Mouse (Mus musculus) skeletal muscle tissue, adult 2 months (tissue): Measurements from ENCODE around the gene Bcl9.

Experiments used
- DNase-seq: peaks from one replicate; pipeline ENCODE4 v3.0.0-alpha.2; 2012; ENCODE audit warnings: low read depth, low spot score

The Bcl9 gene

DNA sequence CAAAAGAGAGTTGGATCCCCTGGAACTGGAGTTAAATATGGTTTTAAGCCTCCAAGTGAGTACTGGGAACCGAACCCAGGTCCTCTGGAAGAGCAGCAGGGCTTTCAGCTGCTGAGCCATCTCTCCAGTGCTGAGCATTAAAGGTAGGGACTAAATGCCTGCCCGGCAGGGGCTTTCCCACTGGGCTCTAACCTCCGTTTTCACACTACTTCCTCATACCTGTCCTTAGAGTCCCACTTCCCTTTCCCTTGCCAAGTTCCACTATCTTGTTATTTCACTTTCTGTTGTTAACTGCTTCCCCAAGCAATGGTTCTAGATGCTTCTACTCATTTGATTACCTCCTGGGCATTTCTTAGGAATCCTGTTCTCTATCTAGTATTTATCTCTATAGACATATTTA is 65.4 kb downstream of the Bcl9 start:
- DNase-seq = no peak

DNA sequence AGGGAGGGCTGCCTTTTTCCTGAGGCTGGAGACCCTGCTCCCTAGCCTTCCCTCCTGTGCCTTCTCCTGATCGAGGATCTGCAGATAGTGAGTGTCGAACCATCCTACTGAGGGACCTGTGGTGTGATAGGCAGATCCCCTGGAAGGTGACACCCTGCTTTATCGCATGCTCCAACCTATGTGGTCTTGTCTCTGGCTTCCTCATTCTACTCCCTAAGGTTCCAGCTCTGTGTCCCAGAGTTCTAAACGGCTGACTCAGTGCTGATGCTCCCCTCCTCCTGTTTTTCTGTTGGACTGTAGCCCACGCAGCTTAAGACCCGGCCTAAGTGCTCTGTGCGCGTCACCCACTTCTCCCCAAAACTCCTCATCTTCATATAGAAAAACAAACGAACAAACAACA is 65.9 kb downstream of the Bcl9 start:
- DNase-seq = no peak

DNA sequence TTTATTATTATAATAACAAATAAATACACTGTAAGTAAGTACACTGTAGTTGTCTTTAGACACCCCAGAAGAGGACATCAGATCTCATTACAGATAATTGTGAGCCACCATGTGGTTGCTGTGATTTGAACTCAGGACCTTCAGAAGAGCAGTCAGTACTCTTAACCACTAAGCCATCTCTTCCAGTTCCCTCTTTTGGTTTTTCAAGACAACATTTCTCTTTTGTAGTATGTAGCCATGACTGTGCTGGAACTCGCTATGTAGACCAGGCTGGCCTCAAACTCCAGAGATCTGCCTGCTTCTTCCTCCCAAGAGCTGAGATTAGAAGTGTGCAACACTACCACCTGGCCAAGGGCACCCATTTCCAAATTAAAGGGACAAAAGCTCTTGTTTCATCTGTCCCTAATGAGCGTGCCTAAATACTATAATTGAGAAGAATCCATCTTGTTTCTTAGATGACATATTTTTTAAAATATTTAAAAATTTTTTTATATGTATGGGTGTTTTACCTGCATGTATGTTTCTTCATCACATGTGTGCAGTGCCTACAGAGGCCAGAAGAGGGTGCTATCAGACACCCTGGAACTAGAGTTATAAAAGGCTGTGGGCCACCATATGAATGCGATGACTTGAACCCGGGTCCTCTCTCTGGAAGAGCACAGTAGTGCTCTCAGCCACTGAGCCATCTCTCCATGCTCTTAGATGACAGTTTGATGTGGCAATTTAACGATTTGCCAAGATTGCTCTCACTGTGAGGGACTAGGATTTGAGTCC is 66.9 kb downstream of the Bcl9 start:
- DNase-seq = no peak

DNA sequence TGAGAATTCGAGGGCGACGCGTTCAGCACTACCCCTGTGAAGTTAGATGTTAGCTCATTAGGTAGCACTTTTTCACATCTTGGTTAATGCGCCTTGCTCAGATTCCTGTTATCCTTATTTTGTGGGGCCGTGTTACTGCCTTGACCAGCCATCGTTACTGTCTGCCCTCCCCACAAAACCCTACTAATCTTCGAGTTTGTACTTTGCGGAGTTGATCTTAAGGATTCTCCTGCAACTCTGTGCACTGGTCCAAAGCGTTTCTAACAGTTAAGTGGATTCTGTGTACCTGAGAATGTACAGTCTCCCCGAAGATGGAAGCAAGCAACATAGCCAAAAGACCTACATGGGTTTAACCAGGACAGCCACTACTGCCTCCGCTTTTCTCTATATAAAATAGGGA is 69.3 kb downstream of the Bcl9 start:
- DNase-seq = no peak

DNA sequence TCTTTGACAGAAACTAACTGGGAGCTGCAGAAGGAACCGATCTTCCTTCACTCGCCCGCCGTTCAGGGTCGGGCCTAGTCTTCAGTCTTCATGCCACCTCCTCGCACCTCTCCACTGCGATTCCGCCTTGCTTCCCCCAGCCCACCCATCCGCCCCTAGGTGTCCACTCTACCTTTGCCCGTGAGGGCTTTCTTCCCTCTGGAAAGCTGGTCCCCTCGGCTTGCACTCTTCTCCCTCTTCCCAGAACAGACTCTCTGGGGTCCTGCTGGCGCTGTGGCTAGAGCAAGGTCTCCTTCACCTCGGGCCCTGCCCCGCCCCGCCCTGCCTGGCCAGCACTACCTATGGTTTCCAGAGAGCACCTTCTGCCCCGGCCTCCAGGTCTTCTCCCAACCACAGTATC is 69.7 kb downstream of the Bcl9 start:
- no peak for DNase-seq

DNA sequence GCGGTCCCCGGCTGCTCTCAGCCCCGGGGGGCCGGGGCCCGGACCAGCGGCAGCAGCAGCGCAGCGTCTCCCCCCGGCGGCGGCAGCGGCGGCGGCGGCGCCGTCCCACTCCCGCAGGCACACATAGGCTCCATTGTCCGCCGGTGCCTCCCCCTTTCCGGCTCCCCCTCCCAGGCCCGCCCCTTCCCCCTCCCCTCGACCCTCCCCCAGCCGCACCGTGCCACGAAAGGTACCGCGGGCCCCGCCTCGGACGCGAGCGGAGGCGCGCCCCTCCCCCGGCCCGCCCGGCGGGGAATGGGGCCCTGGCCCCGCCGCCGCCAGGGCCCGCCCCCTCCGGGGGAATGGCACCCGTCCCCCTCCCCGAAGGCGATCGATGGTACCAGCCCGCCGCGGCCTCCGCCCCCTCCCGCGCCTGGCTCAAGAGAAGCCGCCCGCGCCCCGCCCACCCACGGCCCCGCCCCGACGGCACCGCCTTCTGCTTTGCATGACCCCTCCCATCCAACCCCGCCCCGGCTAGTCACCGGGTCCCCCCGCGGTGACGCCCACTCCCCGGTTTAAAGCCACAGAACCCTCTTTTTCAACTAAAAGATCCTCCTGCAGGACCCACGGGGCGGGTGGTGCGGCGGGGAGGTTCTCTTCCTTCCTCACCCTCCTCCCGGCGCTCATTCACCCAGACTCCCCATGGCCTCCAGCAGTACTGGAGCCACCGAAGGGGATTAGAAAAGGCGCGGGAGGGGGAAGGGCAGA is 70.3 kb downstream of the Bcl9 start:
- peak; percentile 85 for DNase-seq

DNA sequence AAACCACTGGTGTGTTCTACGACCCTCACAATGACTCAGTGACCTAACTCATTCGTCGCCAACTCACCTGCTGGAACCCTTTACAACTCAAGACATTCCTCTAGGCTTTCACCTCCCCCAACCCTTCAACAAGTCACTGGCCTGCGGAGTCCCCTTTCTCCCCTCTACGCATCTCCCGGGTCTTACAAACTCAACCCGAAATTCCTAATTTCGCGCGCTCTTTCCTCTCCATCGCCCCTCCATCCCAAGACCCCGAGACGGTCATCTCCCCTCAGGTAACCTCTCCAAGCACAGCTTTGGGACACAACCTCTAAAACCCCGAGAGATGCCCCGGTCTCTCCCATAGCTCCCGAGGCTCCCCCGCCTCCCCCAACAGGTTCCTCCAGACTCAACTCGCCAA is 71.0 kb downstream of the Bcl9 start:
- no peak for DNase-seq

DNA sequence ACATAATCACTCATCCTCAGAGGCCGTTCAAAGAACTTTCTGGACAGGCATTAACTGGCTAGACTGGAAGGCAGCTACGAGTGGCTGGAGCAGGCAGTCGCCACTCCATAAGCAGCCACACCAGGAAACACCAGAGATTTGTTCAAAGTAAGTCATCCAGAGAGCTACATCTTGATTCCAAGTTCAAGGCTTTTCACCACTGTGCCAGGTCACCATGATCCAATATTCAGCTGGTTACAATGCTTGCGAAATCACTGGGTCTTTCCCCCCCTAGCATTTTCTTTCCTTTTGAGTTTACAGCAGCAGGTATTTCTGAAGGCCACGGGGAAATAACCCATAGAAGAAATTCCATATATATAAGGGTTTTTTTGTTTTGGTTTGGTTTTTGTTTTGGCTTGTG is 72.5 kb downstream of the Bcl9 start:
- no peak for DNase-seq

DNA sequence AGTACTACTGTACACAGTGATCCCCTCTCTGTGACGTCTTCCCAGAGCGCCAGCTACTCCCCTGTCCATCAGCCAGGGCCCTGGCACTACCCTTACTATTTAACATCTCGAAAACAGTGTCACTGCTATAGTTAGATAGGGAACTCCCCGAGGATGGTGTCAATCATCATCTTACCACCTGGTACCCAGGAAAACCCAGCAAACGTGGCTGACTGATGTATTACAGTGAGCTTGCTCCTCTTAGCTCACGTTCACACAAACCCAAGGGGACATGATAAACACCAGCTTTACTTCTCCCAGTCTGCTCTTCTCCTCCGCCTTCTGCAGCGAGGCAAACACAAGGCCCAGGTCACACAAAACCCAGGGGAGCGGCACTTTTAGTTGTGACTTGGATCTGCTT is 74.5 kb downstream of the Bcl9 start:
- DNase-seq = no peak

DNA sequence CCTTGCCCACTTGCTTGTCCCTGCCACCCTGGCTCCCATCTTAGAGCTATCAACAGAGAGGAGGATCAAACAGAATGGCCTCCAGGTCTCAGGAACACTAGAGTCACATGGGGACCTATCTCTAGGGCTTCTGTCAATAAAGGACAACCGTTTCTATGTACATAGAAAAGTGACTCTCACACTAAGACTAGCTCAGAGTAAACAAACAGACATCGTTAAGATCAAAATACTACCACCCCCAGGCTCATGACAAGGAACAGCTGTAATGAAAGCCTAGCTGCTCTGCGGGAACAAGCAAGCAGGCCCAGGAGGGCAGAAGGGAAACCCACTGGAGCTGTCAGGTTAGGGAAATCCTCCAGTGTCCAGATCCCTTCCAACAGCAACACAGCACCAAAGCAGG is 82.2 kb downstream of the Bcl9 start:
- DNase-seq = no peak

DNA sequence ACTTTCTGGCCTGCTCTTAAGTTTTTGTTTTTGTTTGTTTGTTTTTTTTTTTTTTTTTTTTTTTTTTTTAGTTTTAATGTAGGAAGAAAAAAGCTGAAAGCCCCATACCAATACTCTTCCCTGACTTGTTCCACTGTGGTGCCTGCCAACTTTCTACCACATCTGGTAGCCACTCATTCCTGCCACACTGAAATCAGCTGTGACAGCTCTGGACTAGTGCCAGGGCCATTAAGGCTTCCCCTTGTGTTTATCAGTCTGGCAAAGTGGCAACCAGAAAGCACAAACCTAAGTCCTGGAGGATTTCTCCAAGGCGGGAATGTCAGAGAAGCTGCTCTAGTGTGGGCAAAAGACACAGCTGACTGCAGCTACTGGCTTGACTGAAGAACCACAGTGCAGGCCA is 83.3 kb downstream of the Bcl9 start:
- DNase-seq = no peak

DNA sequence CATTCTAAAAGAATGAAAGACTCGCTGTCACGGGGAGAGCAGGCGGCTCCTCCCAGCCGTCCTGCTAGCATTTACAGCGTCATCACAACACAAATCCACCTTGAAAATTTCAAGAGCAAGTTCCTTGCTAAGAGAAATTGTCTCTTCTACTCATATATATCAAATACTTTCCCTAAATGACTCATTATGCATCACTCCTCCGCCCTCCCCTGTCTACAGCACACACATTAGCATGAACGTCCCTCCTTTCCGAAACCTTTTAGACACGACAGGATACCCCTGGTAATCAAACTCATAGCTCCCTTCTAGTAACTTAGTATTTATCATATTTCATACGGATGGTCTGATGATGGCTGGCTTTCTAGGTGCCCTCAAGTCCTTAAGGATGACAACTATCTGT is 83.8 kb downstream of the Bcl9 start:
- DNase-seq = no peak

DNA sequence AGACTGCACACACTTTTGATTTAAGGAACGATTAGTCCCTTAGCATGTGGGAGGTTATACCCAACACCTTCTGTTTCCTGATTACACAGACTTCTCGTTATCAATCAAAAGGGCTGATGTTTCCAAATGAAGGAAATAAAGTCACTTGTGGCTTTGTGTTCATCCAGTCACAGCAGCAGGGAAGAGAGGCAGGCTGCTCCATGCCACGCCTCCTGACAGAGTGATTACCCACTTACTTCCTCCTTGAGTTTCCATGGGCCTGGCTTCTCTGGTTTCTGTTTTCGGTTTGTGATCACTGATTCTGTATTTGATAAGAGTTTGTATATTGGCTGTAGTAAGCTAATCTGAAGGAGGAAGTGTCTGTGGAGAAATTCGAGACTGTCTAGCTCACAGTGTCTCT is 86.5 kb downstream of the Bcl9 start:
- DNase-seq = no peak

DNA sequence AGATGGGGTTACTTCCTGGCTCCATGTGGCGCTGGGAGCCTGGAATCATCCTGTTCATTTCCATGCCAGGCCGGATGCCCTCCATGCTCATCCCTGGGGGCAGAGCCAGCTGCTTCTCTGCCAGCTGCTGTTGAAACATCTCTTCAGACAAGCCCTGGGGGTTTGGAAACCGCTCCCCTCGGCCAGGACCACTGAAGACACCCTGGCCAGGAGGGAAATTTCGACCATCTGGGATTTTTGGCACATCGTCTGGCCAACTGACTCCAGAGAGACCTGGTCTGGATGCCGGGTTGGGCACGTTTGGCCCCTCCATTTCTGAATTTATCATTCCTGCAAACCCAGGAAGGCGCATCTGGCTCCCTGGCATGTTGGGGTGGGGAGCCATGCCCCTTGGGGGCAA is 88.4 kb downstream of the Bcl9 start:
- DNase-seq = no peak

DNA sequence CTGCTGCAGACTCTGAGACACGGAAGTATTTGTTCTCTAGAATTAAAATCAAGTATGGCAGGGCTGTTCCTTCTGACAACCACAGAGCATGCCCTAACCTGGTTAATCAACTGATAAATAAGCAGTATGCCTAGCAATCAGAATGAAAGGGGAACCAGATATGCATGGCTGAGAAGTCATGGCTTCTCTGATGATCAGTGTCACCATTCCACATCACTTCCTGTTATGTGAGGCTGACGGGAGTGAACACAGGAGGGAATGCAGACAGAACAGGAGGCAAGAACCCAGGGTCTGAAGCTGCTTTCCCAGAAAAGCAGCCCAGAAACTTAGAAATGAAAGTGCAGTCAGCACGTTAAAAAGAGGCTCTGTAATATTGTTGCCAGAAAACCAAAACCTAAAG is 91.2 kb downstream of the Bcl9 start:
- DNase-seq = no peak

DNA sequence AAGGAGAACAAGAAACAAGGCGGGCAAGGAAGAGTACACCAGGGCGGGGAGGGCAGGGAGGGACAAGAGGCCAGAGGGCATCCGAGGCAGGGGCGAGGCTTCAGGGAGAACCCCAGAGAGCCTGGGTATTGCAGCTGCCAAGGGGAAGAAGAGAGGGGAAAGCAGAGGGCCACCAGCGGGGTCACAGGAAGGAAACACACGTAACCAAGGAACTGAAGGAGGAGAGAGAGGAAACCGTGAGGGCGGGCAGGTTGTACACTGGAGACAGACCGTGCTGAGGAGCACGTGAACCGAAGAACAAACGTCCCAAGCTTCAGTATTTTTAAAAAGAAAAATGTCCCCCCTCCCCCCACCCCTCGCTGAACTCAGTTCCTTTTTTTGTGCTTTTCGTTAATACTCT is 93.8 kb downstream of the Bcl9 start:
- no peak for DNase-seq

DNA sequence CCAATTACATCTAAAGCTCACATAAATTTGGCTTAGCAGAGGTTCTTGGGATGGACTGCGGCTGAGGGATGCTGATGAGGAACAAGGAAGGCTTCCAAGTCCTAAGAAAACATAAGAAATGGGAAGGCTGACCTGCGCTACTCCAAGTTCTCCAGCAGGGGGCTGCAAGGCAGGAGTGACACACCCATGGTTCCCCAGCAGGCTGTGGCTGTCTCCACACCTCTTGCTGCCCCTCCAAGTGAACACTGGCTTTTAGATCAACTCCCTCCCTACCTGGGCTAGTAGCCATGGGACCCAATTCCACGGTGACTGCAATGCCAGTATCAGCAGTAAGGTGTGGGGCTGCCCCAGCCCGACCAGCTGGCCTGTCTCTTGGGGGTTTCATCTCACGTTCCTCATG is 95.8 kb downstream of the Bcl9 start:
- DNase-seq = peak; percentile 36

DNA sequence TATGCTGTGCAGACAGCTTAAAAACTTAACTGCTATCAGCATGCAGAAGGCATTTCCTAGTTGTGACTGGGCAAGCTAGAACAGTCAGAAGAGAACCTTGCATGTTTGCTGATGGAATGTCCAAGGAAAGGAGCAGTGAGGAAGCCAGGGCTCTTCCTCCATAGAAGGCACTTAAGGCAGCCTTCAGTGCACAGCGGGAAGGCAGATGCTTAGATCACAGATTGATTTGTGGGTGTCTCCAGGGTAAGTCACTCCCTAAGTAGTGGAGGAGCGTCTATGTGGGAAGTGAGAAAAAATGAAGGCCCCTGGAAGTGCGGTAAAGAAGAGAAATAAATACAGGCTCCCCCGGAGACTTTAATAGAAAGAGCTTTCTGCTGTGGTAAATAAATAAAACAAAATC is 98.5 kb downstream of the Bcl9 start:
- no peak for DNase-seq

DNA sequence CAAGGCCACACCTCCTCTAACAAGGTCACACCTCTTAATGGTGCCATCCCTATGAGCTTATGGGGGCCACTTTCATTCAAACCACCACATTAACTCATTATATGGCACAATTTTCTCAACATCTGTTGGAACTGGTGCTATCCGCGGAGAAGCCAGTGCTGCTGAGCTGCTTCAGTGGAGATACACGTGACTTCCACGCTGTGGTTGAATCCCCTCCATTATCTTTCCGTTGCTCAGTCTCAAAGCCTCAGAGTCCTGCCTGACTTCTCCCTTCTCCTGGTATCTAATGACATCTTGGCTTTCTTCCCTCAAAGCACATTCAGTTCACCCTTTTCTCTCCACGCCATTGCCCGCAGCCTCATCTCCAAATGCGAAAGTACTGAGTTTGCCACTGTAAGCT is 101.1 kb downstream of the Bcl9 start:
- DNase-seq = no peak

DNA sequence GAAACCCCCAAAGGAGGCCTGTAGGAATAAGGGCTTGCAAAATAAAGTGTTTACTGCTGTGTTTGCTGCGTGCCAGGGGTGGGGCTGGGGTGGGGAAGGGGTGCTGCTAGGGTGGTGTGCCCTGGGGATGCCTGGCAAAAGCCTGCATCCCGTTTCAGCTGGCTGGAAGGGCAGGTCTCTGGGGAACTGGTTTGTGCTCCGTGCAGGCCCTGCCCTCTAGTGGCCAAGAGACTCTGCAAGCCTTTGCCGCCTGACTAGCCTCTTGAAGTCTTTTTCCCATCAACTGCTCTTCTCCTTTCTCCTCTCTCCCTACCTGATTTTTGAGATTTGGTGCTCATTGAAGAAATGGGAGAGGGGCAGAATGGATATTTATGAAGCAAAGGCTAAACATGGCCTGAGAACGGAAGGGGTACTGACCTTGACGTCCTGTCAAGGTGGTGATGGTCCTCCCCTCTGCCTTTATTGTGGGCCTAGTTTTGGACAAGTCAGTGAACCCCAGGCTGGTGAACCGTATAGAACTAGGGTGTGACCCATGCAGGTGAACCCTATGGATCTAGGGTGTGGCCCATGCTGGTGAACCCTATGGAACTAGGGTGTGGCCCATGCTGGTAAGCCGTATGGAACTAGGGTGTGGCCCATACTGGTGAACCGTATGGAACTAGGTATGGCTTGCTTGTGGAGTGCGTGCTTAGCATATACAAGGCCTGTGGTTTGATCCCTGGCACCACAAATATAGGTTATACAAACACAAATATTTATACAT is 112.4 kb downstream of the Bcl9 start:
- DNase-seq = peak; percentile 36

DNA sequence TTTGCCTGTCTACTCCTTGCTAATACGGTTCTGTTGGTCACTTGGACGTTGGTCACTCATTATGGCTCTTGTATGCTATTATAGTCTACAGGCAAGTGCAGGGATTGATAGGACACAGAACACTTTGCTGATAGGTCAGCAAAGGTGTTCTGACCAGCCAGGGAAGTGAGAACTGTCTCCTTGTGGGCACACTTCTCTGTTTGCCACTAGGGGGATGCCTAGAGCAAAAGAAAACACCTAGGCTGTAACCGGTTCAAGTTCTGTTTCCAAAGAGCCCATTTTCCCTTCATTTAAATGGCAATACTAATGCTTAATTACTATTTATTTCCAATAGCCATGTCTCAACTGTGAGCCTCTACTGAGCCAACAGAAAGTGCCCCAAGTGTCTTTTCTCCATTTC is 113.9 kb downstream of the Bcl9 start:
- DNase-seq = no peak

DNA sequence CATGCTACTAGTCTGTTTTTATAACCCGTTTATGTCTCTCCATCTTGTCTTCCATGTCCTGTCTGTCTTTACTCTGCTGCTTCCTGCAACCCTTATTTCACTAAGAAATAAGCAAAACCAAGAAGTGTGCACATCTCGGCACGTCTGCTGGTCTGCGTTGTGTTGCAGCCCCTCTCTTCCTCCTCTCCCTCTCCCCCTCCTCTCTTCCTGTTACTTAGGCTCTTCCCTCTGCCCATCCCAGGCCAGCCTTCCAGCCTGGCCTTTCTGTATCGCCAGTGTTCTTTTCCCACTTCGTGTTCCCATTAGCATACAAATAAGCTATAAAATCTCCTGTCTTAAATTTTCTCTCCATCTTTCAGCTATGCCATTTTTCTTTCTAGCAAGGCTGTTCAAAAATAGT is 117.2 kb downstream of the Bcl9 start:
- DNase-seq = no peak

DNA sequence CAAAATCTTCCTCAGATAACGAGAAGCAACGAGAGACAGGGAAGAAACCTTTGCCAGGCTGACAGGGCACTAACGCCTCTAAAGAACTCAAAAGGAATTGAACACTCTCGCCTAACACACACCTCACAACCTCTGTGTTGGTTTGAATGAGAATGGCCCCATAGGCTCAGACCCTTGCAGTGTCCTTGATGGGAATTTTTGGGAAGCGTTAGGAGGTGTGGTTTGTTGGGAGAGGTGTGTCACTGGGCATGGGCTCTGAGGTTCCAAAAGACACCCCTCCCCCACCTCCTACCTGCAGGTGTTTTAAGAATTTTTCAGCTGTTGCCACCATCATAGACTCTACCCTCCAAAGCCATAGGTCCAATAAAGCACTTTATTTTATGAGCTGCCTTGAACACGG is 118.8 kb downstream of the Bcl9 start:
- DNase-seq = no peak
